Mouse (Mus musculus): Measurements from ENCODE around the gene Ghrl. TPM values are rescaled to one million over a fixed set of nuclear protein-coding genes. Genes with fewer than 3 reads are reported as not detected.
A peak's percentile ranks its signal among the peaks of the same experiment; 100 is the strongest.
"Not testable (repeated sequence)": the region's sequence is repeated elsewhere in the genome, so short reads cannot be mapped to it uniquely, and the experiment has no call there.

Gene Ghrl
- polyA plus RNA-seq, 3 experiments from 2014 or later, result 0.64 to 0.73 TPM; not detected in 1

- ATAC-seq, result peak; percentile 88
These were observed 23.0 kb downstream of the Ghrl start, which contains the start of gene Tatdn2 for GRCm38 (mm10) chr6:113696582-113697221. TSS of gene Tatdn2 (plus strand) at chr6:113697050.

DNA sequence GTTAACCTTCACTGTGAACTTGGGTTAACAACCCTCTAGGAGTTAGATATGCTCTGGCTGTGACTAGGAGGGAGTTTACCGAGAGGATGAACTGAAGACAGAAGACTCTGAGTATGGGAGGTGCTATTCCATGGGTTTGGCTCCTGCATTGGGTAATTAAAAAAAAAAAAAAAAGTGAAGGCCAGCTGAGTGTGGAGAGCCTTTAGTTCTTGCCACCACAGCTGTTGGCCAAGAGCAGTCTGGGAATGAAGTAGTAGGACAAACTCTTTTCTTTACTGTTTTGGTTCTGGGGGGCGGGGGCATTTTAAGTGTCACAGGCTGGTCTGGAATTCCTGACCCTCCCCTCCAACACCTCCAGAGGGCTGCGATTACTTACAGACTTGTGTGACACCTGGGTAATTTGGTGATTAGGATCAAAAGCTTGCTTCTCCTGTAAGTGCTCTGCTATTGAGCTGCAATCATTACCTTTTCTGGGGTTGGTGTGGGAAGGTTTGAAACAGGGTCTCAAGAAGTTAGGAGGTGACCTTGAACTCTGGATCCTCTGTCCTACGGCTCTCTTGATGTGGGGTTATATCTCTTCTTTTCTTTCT lies 23.8 kb downstream of the Ghrl start:
- no peak for ATAC-seq

GRCm38 (mm10) chr6:113695203-113695602 lies 24.5 kb downstream of the Ghrl start:
- no peak for ATAC-seq

DNA sequence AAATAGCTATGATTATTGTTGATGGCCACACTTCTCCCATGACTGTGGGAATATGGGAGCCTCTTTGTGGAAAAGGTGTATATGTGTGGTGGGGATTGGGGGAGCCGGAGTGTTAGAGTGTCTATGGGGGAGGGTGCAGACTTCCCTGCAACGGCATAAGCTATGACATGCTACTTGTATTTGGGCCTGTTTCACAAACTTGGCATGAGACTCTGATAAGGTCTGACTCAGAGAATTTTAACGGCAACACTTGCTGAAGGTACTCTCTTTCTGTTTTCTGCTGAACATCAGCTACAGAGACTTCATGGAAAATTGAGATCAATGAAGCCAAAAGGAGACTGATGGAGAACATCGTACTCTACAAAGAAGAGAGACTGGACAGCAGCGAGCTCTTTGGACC lies 26.3 kb downstream of the Ghrl start:
- ATAC-seq, result no peak

GRCm38 (mm10) chr6:113692661-113693133 lies 27.0 kb downstream of the Ghrl start:
- no peak for ATAC-seq

DNA sequence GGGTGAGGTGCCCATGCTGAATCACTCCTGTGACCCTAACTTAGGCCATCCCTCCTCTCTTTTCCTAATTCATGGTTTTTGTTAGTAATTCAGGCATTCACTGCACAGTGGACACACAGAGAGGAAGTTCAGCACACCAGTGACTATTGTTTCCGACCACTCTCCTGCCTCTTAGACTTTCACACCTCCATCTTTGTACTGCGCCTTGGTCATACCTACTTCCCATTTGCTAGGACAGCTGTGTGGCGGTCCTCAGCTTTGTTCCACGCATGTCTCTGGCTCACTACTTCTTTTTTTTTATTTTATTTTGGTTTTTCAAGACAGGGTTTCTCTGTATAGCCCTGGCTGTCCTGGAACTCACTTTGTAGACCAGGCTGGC lies 28.6 kb downstream of the Ghrl start:
- no peak for ATAC-seq

DNA sequence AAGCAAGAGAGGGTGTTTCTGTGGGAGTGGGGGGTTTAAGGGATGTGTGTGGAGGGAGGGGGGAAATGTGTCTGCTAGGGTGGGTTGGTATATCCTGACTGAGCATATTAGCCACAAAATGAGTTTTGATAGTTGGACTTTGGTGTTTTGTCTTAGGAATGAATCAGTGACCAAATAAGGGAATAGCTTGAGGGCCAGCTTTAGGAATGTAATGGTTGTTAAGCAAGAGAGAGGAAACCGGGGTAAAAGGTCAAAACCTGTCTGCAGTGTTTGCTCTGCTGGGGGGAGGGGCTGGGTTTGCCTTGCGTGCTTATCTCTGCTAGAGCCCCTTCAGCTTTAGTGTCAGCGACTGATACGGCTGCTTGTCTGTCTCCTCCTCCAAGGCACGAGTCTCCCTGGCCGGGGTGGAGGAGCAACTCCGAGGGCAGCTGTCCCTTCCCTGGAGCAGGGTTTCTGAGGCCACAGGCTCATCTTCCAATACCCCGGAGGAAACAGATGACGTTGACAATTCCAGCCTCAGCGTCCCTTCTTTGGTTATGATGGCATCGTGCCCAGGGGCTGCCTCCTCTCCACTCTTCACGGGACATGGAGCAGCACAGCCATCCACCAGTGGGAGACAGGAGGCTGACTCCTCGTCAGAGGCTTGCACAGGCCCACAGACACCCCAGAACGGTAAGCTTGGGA lies 29.1 kb downstream of the Ghrl start:
- peak; percentile 33 for ATAC-seq

GRCm38 (mm10) chr6:113690008-113690399 lies 29.7 kb downstream of the Ghrl start:
- no peak for ATAC-seq

DNA sequence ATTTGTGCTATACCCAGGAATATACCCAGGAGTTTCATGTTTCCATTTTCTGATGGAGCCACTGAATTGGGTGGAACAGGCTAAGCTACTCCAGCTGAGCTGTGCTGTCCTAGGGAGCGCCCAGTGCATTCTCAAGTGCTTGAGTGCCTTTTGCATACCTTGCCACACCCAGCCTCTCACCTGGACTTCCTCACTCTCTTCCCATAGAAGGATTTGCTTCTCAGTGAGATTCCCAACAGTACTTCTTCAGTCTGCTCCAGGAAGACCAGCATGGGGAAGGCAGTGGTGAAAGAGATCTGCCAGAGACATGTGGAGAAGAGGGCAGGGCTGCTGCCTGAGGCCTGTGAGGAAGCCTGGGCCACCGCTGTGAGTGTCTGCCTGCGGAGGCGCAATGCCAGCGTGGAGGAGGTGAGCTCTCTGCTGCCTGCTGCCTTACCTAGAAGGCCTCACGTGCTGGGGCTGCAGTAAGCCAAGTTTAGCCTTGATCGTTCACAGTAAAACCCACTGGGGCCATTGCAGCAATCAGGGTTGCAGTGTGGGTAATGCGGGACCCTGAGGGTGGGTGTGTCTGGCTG lies 33.0 kb downstream of the Ghrl start:
- no peak for ATAC-seq

GRCm38 (mm10) chr6:113683081-113683825 lies 36.4 kb downstream of the Ghrl start:
- ATAC-seq, result no peak

DNA sequence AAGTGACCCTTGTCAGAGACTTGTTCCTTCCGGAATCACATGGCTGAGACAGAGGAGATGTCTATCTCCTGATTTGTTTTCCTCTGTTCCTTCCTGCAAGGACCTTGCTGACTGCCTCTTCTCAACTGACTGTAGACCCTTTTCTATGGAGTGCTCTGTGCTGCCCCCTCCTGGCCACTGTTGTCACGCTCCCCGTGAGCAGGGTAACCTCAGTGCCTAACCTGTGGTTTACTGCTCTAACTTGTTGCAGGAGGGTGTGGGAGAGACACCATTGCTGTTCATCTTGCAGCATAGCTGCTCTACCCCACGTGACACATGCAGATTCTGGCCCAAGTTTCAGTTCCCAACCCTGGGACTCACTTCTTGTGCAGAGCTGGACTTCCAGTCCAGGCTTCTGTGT lies 38.4 kb downstream of the Ghrl start:
- peak; percentile 87 for ATAC-seq

DNA sequence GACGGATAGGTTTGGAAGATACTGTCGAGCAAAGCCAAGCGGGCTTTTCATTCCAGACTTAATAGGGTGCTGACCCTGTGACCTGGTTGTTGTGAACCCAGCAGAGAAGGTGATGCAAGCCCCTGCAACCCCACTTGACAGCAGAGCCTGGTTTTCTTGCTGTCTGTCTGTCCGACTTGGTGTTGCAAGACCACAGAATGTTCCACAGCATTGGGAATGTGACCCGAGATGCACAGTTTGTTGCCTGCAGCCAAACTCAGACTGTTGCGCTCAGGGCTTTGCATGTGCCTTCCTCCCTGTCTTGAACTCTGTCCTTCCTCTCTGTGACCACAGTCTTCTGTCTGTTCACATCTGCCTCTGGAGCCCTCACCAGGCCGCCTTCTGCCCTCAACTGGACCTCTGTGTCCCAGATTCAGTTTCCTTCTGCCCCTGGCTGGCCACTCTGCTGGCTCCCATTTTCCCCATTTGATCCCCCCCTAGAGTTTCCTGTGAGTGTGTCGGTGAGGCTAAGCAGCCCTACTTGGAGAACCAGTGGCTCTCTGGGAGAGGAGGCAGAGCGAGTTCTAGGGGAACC lies 39.6 kb downstream of the Ghrl start:
- ATAC-seq, result no peak

GRCm38 (mm10) chr6:113678246-113679012 lies 41.3 kb downstream of the Ghrl start:
- no peak for ATAC-seq

GRCm38 (mm10) chr6:113677070-113677734 lies 42.5 kb downstream of the Ghrl start:
- ATAC-seq, result no peak

DNA sequence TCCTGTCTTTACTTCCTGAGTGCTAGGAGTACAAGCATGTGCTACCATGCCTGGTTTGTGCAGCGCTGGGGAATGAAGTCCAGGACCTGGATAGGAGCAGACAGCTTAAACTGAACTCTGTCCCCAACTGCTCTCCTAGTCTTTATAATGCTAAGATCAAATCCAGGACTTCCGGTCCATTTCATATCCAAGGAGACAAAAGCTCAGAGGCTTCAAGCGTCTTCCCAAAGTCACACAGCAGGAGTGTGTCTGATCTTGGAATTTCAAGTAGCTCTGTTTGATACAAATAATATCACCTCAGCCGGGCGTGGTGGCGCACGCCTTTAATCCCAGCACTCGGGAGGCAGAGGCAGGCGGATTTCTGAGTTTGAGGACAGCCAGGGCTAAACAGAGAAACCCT lies 43.7 kb downstream of the Ghrl start:
- no peak for ATAC-seq

- no peak for ATAC-seq
These were observed 44.4 kb downstream of the Ghrl start for GRCm38 (mm10) chr6:113675234-113675633.

GRCm38 (mm10) chr6:113672989-113673388 lies 46.7 kb downstream of the Ghrl start:
- no peak for ATAC-seq

GRCm38 (mm10) chr6:113672029-113672428 lies 47.7 kb downstream of the Ghrl start:
- ATAC-seq, result not testable (repeated sequence)

GRCm38 (mm10) chr6:113669821-113670220 lies 49.9 kb downstream of the Ghrl start:
- ATAC-seq, result peak; percentile 66

GRCm38 (mm10) chr6:113668287-113669154 lies 51.2 kb downstream of the Ghrl start:
- peak; percentile 80 for ATAC-seq

All from inflammation-experienced regulatory T-cells, adult 6 months (primary cell).